Mouse (Mus musculus): ENCODE data around the gene Pgs1. TPM values are rescaled to one million over a fixed set of nuclear protein-coding genes. Genes with fewer than 3 reads are reported as not detected.

The Pgs1 gene
- polyA plus RNA-seq, 1 experiment from 2014 or later = 33.7 TPM

GRCm38 (mm10) chr11:118003718-118004117 lies 17.6 kb downstream of the Pgs1 start:
- peaks cover 12% of the 10 kb centered on the region for H3K36me3 ChIP-seq (replicated peaks; ENCODE audit: control insufficient read depth, insufficient read depth, low read depth, low read length)
- DNase-seq (ENCODE audit: low spot score) = no peak
- no peak for ATAC-seq (replicated peaks; ENCODE audit: insufficient number of reproducible peaks, low FRiP score, low TSS enrichment, low read depth)
- 78% methylated on average over 5 of the region's 5 CpGs for WGBS
- no peak overlapping the region for H3K9ac ChIP-seq (replicated peaks; ENCODE audit: low read length)
- no peak overlapping the region for H3K4me2 ChIP-seq (ENCODE audit: low read depth, low read length)
- H3K9me3 ChIP-seq (replicated peaks; ENCODE audit: control insufficient read depth, low read length) = no peaks in the 10 kb centered on the region
- H3K27ac ChIP-seq (replicated peaks; ENCODE audit: low read depth, low read length) = no peak overlapping the region
- H3K4me3 ChIP-seq (ENCODE audit: low read depth, low read length) = no peak overlapping the region
- H3K27me3 ChIP-seq (ENCODE audit: control insufficient read depth, insufficient read depth, low read length) = no peaks in the 10 kb centered on the region
- H3K4me1 ChIP-seq (ENCODE audit: control insufficient read depth, insufficient read depth, low read length) = peaks cover 4% of the 10 kb centered on the region; the same call in 1 of the 2 replicates

- 86% methylated on average over 5 of the region's 5 CpGs for WGBS
Observed at GRCm38 (mm10) chr11:118004217-118004616, 18.1 kb downstream of the Pgs1 start.

GRCm38 (mm10) chr11:118007460-118008143 lies 21.5 kb downstream of the Pgs1 start:
- H3K4me1 ChIP-seq (ENCODE audit: control insufficient read depth, insufficient read depth, low read length) = peaks cover 4% of the 10 kb centered on the region; the same call in 1 of the 2 replicates
- H3K4me3 ChIP-seq (ENCODE audit: low read depth, low read length) = no peak overlapping the region
- ATAC-seq (replicated peaks; ENCODE audit: insufficient number of reproducible peaks, low FRiP score, low TSS enrichment, low read depth) (no peak), DNase-seq (ENCODE audit: low spot score) (no peak)
- H3K27ac ChIP-seq (replicated peaks; ENCODE audit: low read depth, low read length) = no peak overlapping the region
- no peaks in the 10 kb centered on the region for H3K27me3 ChIP-seq (ENCODE audit: control insufficient read depth, insufficient read depth, low read length)
- H3K9ac ChIP-seq (replicated peaks; ENCODE audit: low read length) = no peak overlapping the region
- H3K9me3 ChIP-seq (replicated peaks; ENCODE audit: control insufficient read depth, low read length) = no peaks in the 10 kb centered on the region
- no peak overlapping the region for H3K4me2 ChIP-seq (ENCODE audit: low read depth, low read length)
- 64% methylated on average over 8 of the region's 8 CpGs for WGBS
- peaks cover 7% of the 10 kb centered on the region for H3K36me3 ChIP-seq (replicated peaks; ENCODE audit: control insufficient read depth, insufficient read depth, low read depth, low read length)

More at GRCm38 (mm10) chr11:118004217-118004616, 18.1 kb downstream of the Pgs1 start:
- DNase-seq (ENCODE audit: low spot score) (no peak), ATAC-seq (replicated peaks; ENCODE audit: insufficient number of reproducible peaks, low FRiP score, low TSS enrichment, low read depth) (no peak)
- Histone ChIP-seq H3K9me3 (replicated peaks; ENCODE audit: control insufficient read depth, low read length) (no peaks in the 10 kb centered on the region), H3K27me3 (ENCODE audit: control insufficient read depth, insufficient read depth, low read length) (no peaks in the 10 kb centered on the region), H3K4me3 (ENCODE audit: low read depth, low read length) (no peak overlapping the region), H3K4me1 (ENCODE audit: control insufficient read depth, insufficient read depth, low read length) (peaks cover 4% of the 10 kb centered on the region; the same call in 1 of the 2 replicates), H3K36me3 (replicated peaks; ENCODE audit: control insufficient read depth, insufficient read depth, low read depth, low read length) (peaks cover 12% of the 10 kb centered on the region), H3K27ac (replicated peaks; ENCODE audit: low read depth, low read length) (no peak overlapping the region), H3K9ac (replicated peaks; ENCODE audit: low read length) (no peak overlapping the region), H3K4me2 (ENCODE audit: low read depth, low read length) (no peak overlapping the region)

- H3K27me3 ChIP-seq (ENCODE audit: control insufficient read depth, insufficient read depth, low read length) = no peaks in the 10 kb centered on the region
- DNase-seq (ENCODE audit: low spot score) = no peak
- H3K4me3 ChIP-seq (ENCODE audit: low read depth, low read length) = no peak overlapping the region
- 35% methylated on average over 5 of the region's 5 CpGs for WGBS
- no peak for ATAC-seq (replicated peaks; ENCODE audit: insufficient number of reproducible peaks, low FRiP score, low TSS enrichment, low read depth)
- no peak overlapping the region for H3K27ac ChIP-seq (replicated peaks; ENCODE audit: low read depth, low read length)
- H3K36me3 ChIP-seq (replicated peaks; ENCODE audit: control insufficient read depth, insufficient read depth, low read depth, low read length) = peaks cover 6% of the 10 kb centered on the region
- no peak overlapping the region for H3K9ac ChIP-seq (replicated peaks; ENCODE audit: low read length)
- H3K9me3 ChIP-seq (replicated peaks; ENCODE audit: control insufficient read depth, low read length) = no peaks in the 10 kb centered on the region
- H3K4me2 ChIP-seq (ENCODE audit: low read depth, low read length) = no peak overlapping the region
- peaks cover 4% of the 10 kb centered on the region; the same call in 1 of the 2 replicates for H3K4me1 ChIP-seq (ENCODE audit: control insufficient read depth, insufficient read depth, low read length)
Observed at GRCm38 (mm10) chr11:118008144-118008805, 22.2 kb downstream of the Pgs1 start.

GRCm38 (mm10) chr11:118008843-118009242 lies 22.8 kb downstream of the Pgs1 start:
- H3K4me2 ChIP-seq (ENCODE audit: low read depth, low read length) = no peak overlapping the region
- no peaks in the 10 kb centered on the region for H3K9me3 ChIP-seq (replicated peaks; ENCODE audit: control insufficient read depth, low read length)
- H3K27ac ChIP-seq (replicated peaks; ENCODE audit: low read depth, low read length) = no peak overlapping the region
- H3K4me3 ChIP-seq (ENCODE audit: low read depth, low read length) = no peak overlapping the region
- DNase-seq (ENCODE audit: low spot score) (no peak), ATAC-seq (replicated peaks; ENCODE audit: insufficient number of reproducible peaks, low FRiP score, low TSS enrichment, low read depth) (no peak)
- 84% methylated on average over 8 of the region's 8 CpGs for WGBS
- peaks cover 4% of the 10 kb centered on the region; the same call in 1 of the 2 replicates for H3K4me1 ChIP-seq (ENCODE audit: control insufficient read depth, insufficient read depth, low read length)
- no peak overlapping the region for H3K9ac ChIP-seq (replicated peaks; ENCODE audit: low read length)
- H3K36me3 ChIP-seq (replicated peaks; ENCODE audit: control insufficient read depth, insufficient read depth, low read depth, low read length) = peaks cover 5% of the 10 kb centered on the region
- H3K27me3 ChIP-seq (ENCODE audit: control insufficient read depth, insufficient read depth, low read length) = no peaks in the 10 kb centered on the region

GRCm38 (mm10) chr11:118009865-118010571 lies 23.9 kb downstream of the Pgs1 start:
- Histone ChIP-seq H3K4me1 (ENCODE audit: control insufficient read depth, insufficient read depth, low read length) (peaks cover 4% of the 10 kb centered on the region; the same call in 1 of the 2 replicates), H3K36me3 (replicated peaks; ENCODE audit: control insufficient read depth, insufficient read depth, low read depth, low read length) (peaks cover 5% of the 10 kb centered on the region), H3K4me3 (ENCODE audit: low read depth, low read length) (no peak overlapping the region), H3K27ac (replicated peaks; ENCODE audit: low read depth, low read length) (no peak overlapping the region), H3K27me3 (ENCODE audit: control insufficient read depth, insufficient read depth, low read length) (no peaks in the 10 kb centered on the region), H3K9ac (replicated peaks; ENCODE audit: low read length) (no peak overlapping the region), H3K9me3 (replicated peaks; ENCODE audit: control insufficient read depth, low read length) (no peaks in the 10 kb centered on the region), H3K4me2 (ENCODE audit: low read depth, low read length) (no peak overlapping the region)
- ATAC-seq (replicated peaks; ENCODE audit: insufficient number of reproducible peaks, low FRiP score, low TSS enrichment, low read depth) = no peak
- DNase-seq (ENCODE audit: low spot score) = no peak
- WGBS = 49% methylated on average over 4 of the region's 4 CpGs

GRCm38 (mm10) chr11:118012595-118012994 lies 26.5 kb downstream of the Pgs1 start:
- Histone ChIP-seq H3K36me3 (replicated peaks; ENCODE audit: control insufficient read depth, insufficient read depth, low read depth, low read length) (no peaks in the 10 kb centered on the region; the same call in 1 of the 2 replicates), H3K9ac (replicated peaks; ENCODE audit: low read length) (no peak overlapping the region), H3K9me3 (replicated peaks; ENCODE audit: control insufficient read depth, low read length) (no peaks in the 10 kb centered on the region), H3K27me3 (ENCODE audit: control insufficient read depth, insufficient read depth, low read length) (no peaks in the 10 kb centered on the region), H3K4me3 (ENCODE audit: low read depth, low read length) (no peak overlapping the region), H3K4me2 (ENCODE audit: low read depth, low read length) (no peak overlapping the region), H3K27ac (replicated peaks; ENCODE audit: low read depth, low read length) (no peak overlapping the region), H3K4me1 (ENCODE audit: control insufficient read depth, insufficient read depth, low read length) (peaks cover 3% of the 10 kb centered on the region; the same call in 1 of the 2 replicates)
- ATAC-seq (replicated peaks; ENCODE audit: insufficient number of reproducible peaks, low FRiP score, low TSS enrichment, low read depth) (no peak), DNase-seq (ENCODE audit: low spot score) (no peak)
- 83% methylated on average over 1 of the region's 1 CpGs for WGBS
